Mouse (Mus musculus): ENCODE data around the gene Ndst4. TPM values are rescaled to one million over a fixed set of nuclear protein-coding genes. Genes with fewer than 3 reads are reported as not detected.

Ndst4 gene
- 0.08 TPM for polyA plus RNA-seq (2014; fragmentation: Illumina TruSeq; extraction: RNeasy Lipid Tissue Mini Kit (QIAGEN cat#74804); ENCODE audit: low read depth, low replicate concordance)

GRCm38 (mm10) chr3:125403601-125404396, at the start of gene Ndst4:
TSS of gene Ndst4 (plus strand) at chr3:125404076.

